Mouse (Mus musculus): ENCODE measurements around the gene Gcnt2.
"Not testable (repeated sequence)": the region's sequence is repeated elsewhere in the genome, so short reads cannot be mapped to it uniquely, and the experiment has no call there.

The Gcnt2 gene

DNA sequence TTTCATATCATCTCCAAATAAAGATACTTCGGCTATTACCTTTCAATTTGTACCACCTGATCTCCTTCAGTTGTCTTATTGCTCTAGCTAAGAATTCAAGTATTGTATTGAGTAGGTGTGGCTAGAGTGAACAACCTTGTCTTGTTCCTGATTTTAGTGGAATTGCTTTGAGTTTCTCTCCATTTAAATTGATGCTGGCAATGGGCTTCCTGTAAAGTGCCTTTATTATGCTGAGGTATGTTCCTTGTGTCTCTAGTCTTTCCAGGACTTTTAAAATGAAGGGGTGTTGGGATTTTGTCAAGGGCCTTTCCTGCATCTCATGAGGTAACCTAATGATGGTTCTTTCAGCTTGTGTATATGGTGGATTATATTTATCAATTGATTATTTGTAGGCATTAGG lies 83.5 kb downstream of the Gcnt2 start:
- CTCF ChIA-PET, result no interaction called here

GRCm38 (mm10) chr13:40943936-40944335 lies 84.4 kb downstream of the Gcnt2 start:
- CTCF ChIA-PET, result no interaction called here

GRCm38 (mm10) chr13:40944346-40944745 lies 84.8 kb downstream of the Gcnt2 start:
- CTCF ChIA-PET, result no interaction called here

GRCm38 (mm10) chr13:40946513-40946912 lies 87.0 kb downstream of the Gcnt2 start:
- CTCF ChIA-PET, result no interaction called here

GRCm38 (mm10) chr13:40947538-40948205 lies 88.1 kb downstream of the Gcnt2 start:
- CTCF ChIA-PET, result no interaction called here

GRCm38 (mm10) chr13:40951386-40951976 lies 91.9 kb downstream of the Gcnt2 start:
- CTCF ChIA-PET, result no interaction called here

GRCm38 (mm10) chr13:40953231-40953630 lies 93.7 kb downstream of the Gcnt2 start:
- CTCF ChIA-PET, result no interaction called here

- CTCF ChIA-PET, result no interaction called here
These were observed 96.2 kb downstream of the Gcnt2 start for GRCm38 (mm10) chr13:40955773-40956172.

DNA sequence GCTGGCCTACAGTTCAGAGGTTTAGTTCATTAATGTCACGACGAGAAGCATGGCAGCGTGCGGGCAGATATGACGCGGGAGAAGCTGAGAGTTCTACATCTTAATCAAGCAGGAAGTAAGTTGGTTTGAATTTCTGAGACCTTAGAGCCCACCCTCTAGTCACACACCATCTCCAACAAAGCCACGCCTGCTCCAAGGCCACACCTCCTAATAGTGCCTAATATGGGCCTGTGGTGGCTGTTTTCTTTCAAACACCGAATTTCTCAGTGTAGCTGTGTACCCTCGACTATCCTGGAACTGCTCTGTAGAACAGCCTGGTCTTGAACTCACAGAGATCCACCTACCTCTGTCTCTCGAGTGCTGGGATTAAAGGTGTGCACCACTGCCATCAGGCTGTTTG lies 108.1 kb downstream of the Gcnt2 start:
- CTCF ChIA-PET, result no interaction called here

DNA sequence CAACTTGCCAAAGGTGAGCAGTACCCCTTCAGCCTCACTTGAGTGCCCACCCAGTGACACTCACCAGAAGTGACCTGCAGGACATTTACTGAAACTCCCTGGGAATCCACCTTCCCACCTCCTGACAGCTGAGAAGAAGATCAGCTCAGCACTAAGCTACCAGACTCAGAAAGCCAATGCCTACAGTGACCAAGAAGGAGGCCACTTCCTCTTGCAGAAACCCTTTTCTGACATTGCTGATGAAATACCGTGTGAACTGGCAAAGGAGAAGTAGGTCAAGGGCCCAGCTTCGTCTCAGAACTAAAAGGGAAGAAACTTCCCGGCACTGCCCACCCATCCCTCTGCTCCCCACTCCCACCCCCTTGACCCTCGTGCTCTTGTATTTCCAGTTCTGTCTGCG lies 109.0 kb downstream of the Gcnt2 start:
- CTCF ChIA-PET, result interaction anchor here (0.5 kb wide), 1 partner anchor 611 kb away, joined by 3 read pairs; no protein-coding TSS in a partner anchor

DNA sequence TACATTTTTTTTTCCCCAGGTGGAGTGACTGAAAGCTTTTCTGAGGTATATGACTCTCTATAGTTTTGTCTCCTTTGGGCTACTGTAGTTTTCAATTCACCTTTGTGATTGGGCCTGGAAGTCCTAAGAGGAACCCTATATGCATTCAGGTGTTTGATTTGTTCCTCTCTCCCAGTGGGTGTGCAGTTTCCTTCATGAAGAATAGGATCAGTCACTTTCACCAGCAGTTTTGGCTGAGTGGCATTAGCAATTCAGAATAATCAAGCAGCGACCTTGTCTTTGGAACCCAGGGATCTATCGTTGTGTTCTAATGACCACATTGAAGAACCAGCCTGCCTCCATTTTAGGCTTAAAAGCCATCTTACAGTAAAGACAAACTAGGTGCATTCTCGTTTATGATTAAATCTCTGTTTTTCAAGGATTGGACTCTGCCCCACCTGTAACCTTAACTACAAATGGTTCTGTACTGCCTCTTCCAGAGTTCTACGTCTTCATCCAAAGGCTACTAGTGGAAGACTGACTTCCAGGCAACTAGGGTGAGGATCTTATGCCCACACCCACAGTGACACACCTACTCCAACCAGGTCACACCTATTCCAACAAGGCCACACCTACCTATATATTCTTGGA lies 110.3 kb downstream of the Gcnt2 start:
- CTCF ChIA-PET, result interaction anchor here (0.6 kb wide), 1 partner anchor 25 kb away, joined by 5 read pairs; no protein-coding TSS in a partner anchor

DNA sequence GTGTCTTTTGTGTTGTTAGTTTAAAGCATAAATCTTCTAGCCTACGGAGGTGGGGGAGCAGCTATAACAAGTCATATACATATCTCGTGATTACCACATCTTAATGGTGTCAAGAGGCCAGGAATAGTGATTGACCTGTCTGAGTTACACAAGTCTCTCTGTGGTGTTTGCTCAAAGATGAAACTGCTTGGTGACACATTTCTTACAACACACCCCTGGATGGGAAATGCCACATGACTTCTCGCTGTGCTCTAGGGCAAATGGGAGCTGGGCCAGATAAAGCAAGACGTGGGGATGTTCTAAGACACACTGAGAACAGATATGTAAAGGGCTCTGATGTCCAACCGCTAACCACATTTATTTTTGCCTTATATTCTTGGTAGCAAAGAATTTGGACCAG lies 111.7 kb downstream of the Gcnt2 start:
- CTCF ChIA-PET, result no interaction called here

- CTCF ChIA-PET, result no interaction called here
These were observed 112.3 kb downstream of the Gcnt2 start for GRCm38 (mm10) chr13:40971831-40972230.

- CTCF ChIA-PET, result no interaction called here
These were observed 113.4 kb downstream of the Gcnt2 start for GRCm38 (mm10) chr13:40972976-40973375.

- CTCF ChIA-PET, result no interaction called here
These were observed 118.1 kb downstream of the Gcnt2 start for GRCm38 (mm10) chr13:40977609-40978008.

GRCm38 (mm10) chr13:40978652-40979051 lies 119.1 kb downstream of the Gcnt2 start:
- CTCF ChIA-PET, result interaction anchor here (0.5 kb wide), 1 partner anchor 1229 kb away, joined by 15 read pairs; no protein-coding TSS in a partner anchor

DNA sequence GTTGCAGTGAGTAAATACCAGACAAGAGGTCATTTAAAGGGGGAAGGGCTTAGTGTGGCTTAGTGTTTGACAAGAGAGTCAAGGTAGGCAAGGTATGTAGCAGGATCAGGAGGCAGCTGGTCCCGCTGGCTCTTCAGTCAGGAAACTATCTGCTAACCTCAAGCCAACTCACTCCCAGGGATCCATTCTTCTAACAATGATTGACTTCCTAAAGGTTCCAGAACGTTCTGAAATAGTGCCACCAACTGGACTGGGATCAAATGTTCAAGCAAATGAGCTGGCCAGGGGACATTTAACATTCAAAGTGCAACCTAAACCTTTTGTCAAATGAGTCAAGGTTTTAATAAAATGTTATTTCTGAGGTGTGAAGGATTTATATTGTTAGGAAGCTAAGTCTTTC lies 119.8 kb downstream of the Gcnt2 start:
- CTCF ChIA-PET, result no interaction called here

DNA sequence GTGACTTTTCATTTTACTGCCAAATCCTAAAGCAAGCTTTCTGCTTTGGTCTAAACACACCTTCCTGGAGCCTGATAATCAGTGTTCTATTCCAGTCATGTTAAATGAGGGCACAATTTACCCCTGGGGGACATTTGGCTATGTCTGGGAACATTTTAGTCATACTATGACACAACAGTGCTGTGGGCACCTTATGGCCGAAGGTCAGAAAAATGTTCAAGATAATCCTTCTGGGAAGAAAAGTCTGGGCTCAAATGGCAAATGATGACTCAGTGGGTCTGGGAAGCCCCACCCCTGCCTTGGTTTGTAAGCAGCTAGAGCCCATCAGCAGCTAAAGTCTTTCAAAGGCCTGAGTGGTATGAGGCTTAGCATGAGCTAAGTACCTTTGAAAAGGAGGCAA lies 123.2 kb downstream of the Gcnt2 start:
- CTCF ChIA-PET, result no interaction called here

GRCm38 (mm10) chr13:40986081-40986480 lies 126.5 kb downstream of the Gcnt2 start:
- CTCF ChIA-PET, result no interaction called here

- CTCF ChIA-PET, result not testable (repeated sequence)
These were observed 128.2 kb downstream of the Gcnt2 start for GRCm38 (mm10) chr13:40987608-40988303.

- CTCF ChIA-PET, result no interaction called here
These were observed 128.9 kb downstream of the Gcnt2 start for GRCm38 (mm10) chr13:40988418-40988817.

DNA sequence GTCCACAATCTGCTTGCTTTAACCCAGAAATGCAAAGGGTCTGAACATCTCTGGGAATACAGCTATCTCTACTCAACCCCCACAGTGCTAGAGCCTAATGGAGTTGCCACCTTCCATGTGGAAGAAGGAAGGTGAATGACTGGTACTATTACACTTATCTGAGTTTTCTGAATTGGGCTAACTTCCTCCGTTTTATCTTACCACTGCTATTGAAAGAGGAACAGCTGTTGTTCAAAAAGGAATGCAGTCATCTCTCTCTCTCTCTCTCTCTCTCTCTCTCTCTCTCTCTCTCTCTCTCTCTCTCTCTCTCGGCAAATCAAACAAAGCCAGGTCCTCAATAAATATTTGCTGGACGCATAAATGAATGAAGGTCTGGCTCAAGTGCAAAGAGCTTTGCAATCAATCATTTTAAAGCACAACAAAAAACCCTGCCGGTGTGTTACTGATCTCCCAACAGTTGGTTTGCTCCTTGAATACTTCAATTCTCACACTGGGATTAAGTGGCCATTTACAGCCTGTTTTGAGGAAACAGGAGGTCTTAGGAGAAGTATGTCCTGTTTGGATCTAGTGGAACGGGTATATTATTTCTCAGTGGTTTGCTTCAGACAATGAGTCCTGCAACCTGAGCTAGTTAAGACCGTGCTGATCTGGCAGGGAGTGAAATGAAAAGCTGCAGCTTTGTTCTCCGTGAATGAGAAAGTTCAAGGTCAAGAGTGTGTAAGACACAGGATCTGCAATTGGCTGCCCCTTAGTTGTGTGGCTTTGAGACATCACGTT lies 135.1 kb downstream of the Gcnt2 start:
- CTCF ChIA-PET, result interaction anchor here (0.6 to 1.1 kb wide), 4 partner anchors 14 to 52 kb away, joined by 3 to 5 read pairs (median 4); no protein-coding TSS in a partner anchor
